Mouse (Mus musculus) neural tube, embryonic 11.5 days (tissue): Measurements from ENCODE around the gene Btbd17. TPM values are rescaled to one million over a fixed set of nuclear protein-coding genes. Genes with fewer than 3 reads are reported as not detected.

ENCODE experiments used
- ATAC-seq: fragments of 200-750 bp; cut with Nextera tagmentation; 2 replicates; pipeline ENCODE4 v1.8.0; 2017; ENCODE audit warnings: moderate number of reproducible peaks, mild to moderate bottlenecking, moderate TSS enrichment, moderate library complexity; ENCODE audit not compliant: insufficient read depth, low FRiP score, low TSS enrichment
- DNase-seq: peaks from one replicate; pipeline ENCODE4 v3.0.0-alpha.2; 2015; ENCODE audit warnings: low spot score
- H3K27ac ChIP-seq: fragments of 300-500 bp; sonication (generic); 2 replicates; pipeline ENCODE4 v1.5.1; 2014; ENCODE audit warnings: low read depth, mild to moderate bottlenecking, low read length
- H3K27me3 ChIP-seq: fragments of 300-500 bp; sonication (generic); 2 replicates; pipeline ENCODE4 v1.6.1; 2014; ENCODE audit warnings: mild to moderate bottlenecking, low read length, mixed read lengths; ENCODE audit not compliant: control insufficient read depth, insufficient read depth
- H3K36me3 ChIP-seq: fragments of 300-500 bp; sonication (generic); 2 replicates; pipeline ENCODE4 v1.6.1; 2014; ENCODE audit warnings: mild to moderate bottlenecking, low read length, moderate library complexity, mixed read lengths; ENCODE audit not compliant: control insufficient read depth, insufficient read depth
- H3K4me1 ChIP-seq: fragments of 300-500 bp; sonication (generic); 2 replicates; pipeline ENCODE4 v1.6.1; 2014; ENCODE audit warnings: low read length, mixed read lengths; ENCODE audit not compliant: control insufficient read depth, insufficient read depth
- H3K4me2 ChIP-seq: fragments of 300-500 bp; sonication (generic); 2 replicates; pipeline ENCODE4 v1.6.1; 2014; ENCODE audit warnings: low read depth, mild to moderate bottlenecking, moderate library complexity
- H3K4me3 ChIP-seq: fragments of 300-500 bp; sonication (generic); 2 replicates; pipeline ENCODE4 v1.5.1; 2014; ENCODE audit warnings: low read depth, low read length
- H3K9ac ChIP-seq: fragments of 300-500 bp; sonication (generic); 2 replicates; pipeline ENCODE4 v1.6.1; 2014; ENCODE audit warnings: mild to moderate bottlenecking, low read length
- H3K9me3 ChIP-seq: fragments of 300-500 bp; sonication (generic); 2 replicates; pipeline ENCODE4 v1.6.1; 2016; ENCODE audit warnings: low read length; ENCODE audit not compliant: control insufficient read depth
- WGBS: fragments of 180-500 bp; shearing (Covaris S2); extraction: QIAGEN DNeasy Blood & Tissue Kit; methylation state at CpG from one replicate; pipeline ENCODE4 v1.1.7; 2014; 5-methylcytosine and 5-hydroxymethylcytosine counted together
- polyA plus RNA-seq: library from polyadenylated mRNA; unstranded; fragments of >200 nt; fragmentation: Nextera tagmentation; extraction: Ambion mirVana; gene quantifications from 2 replicates; pipeline ENCODE4 v1.2.1, GENCODE M21; 2014

The Btbd17 gene
- polyA plus RNA-seq, 1 experiment from 2014 or later = 51.5 TPM

DNA sequence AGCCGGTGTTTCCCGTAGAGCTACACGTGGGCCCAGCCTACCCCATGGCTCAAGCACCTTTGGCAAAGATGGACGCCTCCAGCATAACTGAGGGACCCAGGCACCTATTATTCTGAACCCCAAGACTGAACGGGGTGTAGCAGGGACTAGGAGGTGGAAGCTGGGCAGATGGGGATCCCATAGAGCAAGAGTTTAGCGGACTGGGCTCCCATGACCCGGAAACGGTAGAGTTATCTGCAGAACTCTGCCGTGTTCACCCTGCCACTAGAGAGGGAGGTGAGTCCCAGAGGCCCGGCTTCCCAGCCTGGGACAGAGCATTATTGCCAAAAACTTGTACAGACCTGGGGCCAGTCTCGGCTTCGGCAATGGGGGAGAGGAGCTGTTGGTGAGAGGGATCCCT lies 5.6 kb downstream of the Btbd17 start:
- H3K4me1 ChIP-seq = peaks cover 41% of the 10 kb centered on the region
- no peaks in the 10 kb centered on the region for H3K9me3 ChIP-seq
- no peak overlapping the region for H3K4me2 ChIP-seq
- WGBS = 71% methylated on average over 12 of the region's 12 CpGs
- DNase-seq (no peak), ATAC-seq (no peak)
- no peak overlapping the region for H3K4me3 ChIP-seq
- H3K27ac ChIP-seq = no peak overlapping the region
- H3K9ac ChIP-seq = no peak overlapping the region
- peaks cover 62% of the 10 kb centered on the region for H3K27me3 ChIP-seq
- H3K36me3 ChIP-seq = no peaks in the 10 kb centered on the region

DNA sequence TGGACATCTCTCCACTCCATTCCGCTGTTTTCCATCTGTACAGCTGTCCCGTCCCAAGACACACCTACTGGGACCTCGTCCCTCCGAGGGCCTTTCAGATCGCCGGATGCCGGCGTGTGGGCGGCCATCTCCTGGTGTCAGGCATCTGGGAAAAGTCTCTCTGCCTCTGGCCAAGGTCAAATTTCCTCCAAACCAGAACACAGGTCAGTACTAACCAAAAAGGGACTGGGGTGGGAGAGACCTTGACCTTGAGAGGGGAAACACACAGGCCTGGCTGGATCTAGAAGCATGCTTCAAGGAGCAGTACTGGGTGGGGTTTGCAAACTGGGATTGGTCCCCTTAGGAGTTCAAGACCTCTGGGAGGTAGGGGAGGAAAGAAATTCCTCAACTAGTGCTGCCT lies 6.0 kb downstream of the Btbd17 start:
- Histone ChIP-seq H3K4me3 (no peak overlapping the region), H3K4me2 (peak overlapping the region; percentile 22), H3K9me3 (no peaks in the 10 kb centered on the region), H3K27me3 (peaks cover 63% of the 10 kb centered on the region), H3K4me1 (peaks cover 37% of the 10 kb centered on the region), H3K36me3 (no peaks in the 10 kb centered on the region), H3K27ac (no peak overlapping the region), H3K9ac (no peak overlapping the region)
- 60% methylated on average over 9 of the region's 9 CpGs for WGBS
- DNase-seq (no peak), ATAC-seq (no peak)

DNA sequence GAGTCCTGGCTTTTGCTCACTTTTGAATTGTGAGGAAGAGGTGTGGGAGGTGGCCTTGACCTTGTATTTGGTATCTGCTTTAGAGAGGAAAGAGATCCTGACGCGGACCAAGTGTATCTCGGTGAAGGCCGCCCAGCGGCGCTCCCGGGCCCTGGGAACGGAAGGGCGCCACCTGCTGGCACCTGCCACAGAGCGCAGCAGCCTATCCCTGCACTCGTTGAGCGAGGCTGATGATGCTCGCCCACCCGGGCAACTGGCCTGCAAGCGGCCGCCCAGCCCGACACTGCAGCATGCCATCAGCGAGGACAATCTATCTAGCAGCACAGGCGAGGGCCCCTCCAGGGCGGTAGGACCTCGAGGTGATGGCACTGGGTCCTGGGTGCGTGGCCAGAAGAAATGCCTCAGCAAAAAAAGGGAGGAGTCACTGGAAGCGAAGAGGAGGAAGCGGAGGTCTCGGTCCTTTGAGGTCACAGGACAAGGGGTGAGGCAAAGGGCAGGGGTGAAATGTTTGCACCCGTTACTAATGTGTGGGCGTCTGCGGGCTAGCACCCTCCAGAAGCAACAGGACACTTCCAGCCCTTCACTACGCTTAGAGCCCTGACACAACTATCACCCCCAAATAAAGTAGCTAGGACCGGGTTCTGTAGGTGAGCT lies 6.6 kb downstream of the Btbd17 start:
- Histone ChIP-seq H3K27ac (no peak overlapping the region), H3K36me3 (no peaks in the 10 kb centered on the region), H3K4me3 (no peak overlapping the region), H3K27me3 (peaks cover 63% of the 10 kb centered on the region), H3K9ac (no peak overlapping the region), H3K4me1 (peaks cover 36% of the 10 kb centered on the region), H3K9me3 (no peaks in the 10 kb centered on the region), H3K4me2 (peak overlapping the region; percentile 22)
- 9% methylated on average over 30 of the region's 30 CpGs for WGBS
- ATAC-seq = peak; percentile 62
- DNase-seq = peak; percentile 90

DNA sequence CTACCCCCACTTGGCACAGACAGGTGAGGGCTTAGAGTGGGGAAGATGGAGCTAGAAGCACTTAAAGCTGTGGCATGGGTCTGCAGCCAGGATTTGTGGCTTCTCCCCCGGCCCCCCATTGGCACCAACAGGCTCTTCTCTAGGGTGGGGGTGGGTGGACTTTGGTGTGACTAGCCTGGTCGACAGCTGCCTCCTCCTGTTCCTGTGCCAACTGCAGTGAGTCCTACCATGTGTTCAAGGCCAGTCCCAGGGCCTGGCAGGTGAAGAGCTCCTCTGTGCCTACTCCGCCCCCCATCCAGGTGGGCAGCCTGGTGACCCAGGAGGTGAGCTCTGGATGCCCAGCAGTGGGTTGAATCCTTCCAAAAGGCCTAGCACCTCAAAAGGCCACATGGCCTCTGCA lies 8.1 kb downstream of the Btbd17 start:
- Histone ChIP-seq H3K27me3 (peaks cover 56% of the 10 kb centered on the region), H3K9me3 (no peaks in the 10 kb centered on the region), H3K36me3 (no peaks in the 10 kb centered on the region), H3K9ac (no peak overlapping the region), H3K27ac (no peak overlapping the region), H3K4me3 (no peak overlapping the region), H3K4me2 (no peak overlapping the region), H3K4me1 (peaks cover 23% of the 10 kb centered on the region)
- 87% methylated on average over 3 of the region's 3 CpGs for WGBS
- no peak for DNase-seq
- ATAC-seq = no peak

DNA sequence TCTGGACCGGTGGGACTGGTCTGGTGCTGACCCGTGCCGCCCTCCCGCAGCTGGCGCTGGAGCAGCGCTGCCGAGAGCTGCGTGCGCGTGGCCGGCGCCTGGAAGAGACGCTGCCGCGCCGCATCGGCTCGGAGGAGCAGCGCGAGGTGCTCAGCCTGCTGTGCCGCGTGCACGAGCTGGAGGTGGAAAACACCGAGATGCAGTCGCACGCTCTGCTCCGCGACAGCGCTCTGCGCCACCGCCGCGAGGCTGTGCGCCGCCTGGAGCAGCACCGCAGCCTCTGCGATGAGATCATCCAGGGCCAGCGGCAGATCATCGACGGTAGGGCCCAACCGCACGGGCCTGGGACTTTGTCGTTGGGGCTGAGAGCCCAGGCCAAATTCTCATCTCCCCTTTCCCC lies 9.4 kb downstream of the Btbd17 start:
- Histone ChIP-seq H3K36me3 (no peaks in the 10 kb centered on the region), H3K4me1 (peaks cover 14% of the 10 kb centered on the region), H3K9ac (peak overlapping the region; percentile 54), H3K9me3 (no peaks in the 10 kb centered on the region), H3K4me3 (peak overlapping the region; percentile 25), H3K27ac (no peak overlapping the region), H3K27me3 (peaks cover 43% of the 10 kb centered on the region), H3K4me2 (peak overlapping the region; percentile 43)
- DNase-seq = peak; percentile 71
- WGBS = 2% methylated on average over 43 of the region's 43 CpGs
- peak; percentile 14; the same call in 1 of the 2 replicates for ATAC-seq

DNA sequence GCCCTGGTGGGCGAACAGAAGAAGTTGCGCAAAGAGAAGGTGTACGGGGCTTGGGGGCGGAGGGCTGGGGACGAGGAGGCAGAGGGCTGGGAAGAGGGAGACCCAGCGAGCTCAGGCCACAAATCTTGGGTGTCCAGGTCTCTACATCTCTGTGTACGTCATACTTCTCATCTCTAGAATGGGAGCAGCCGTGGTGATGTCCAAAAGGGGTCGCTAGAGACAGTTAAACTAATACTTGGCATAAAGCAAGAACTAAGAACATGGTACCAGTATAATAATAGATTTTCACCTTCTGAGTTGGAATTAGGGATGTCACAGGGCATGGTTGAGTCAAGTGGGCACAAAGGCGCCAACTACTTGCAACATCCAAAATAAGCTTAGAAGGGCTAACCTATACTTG lies 9.9 kb downstream of the Btbd17 start:
- 52% methylated on average over 10 of the region's 10 CpGs for WGBS
- H3K27ac ChIP-seq = no peak overlapping the region
- H3K4me2 ChIP-seq = peak overlapping the region; percentile 43
- H3K27me3 ChIP-seq = peaks cover 39% of the 10 kb centered on the region
- no peaks in the 10 kb centered on the region for H3K36me3 ChIP-seq
- peak overlapping the region; percentile 25; the same call in 1 of the 2 replicates for H3K4me3 ChIP-seq
- H3K9me3 ChIP-seq = no peaks in the 10 kb centered on the region
- no peak for DNase-seq
- H3K9ac ChIP-seq = peak overlapping the region; percentile 54; the same call in 1 of the 2 replicates
- ATAC-seq = no peak
- peaks cover 11% of the 10 kb centered on the region for H3K4me1 ChIP-seq

DNA sequence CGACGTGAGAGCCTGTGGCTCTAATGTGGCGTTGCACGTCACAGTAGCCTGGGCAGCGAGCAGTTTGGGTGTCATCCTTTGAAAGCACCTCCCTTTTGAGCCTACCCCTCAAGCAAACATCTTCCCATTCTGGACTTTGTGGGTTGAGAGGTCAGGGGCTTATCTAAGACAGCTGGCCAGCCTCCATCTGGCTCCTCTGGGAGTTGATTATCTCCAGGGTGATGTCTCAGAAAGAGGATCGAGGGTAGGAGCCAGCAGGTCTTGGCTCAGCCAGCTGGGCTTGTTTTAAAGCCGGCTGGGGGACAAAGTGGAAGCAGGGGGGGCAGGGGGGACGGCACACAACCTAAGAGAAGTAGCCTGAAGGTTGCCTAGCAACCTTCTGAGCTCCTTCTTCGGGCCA lies 15.7 kb downstream of the Btbd17 start:
- WGBS = 47% methylated on average over 9 of the region's 9 CpGs
- Histone ChIP-seq H3K36me3 (no peaks in the 10 kb centered on the region), H3K9me3 (no peaks in the 10 kb centered on the region), H3K27ac (no peak overlapping the region), H3K4me2 (no peak overlapping the region), H3K4me3 (no peak overlapping the region), H3K9ac (no peak overlapping the region), H3K27me3 (peaks cover under 1% of the 10 kb centered on the region; the same call in 1 of the 2 replicates), H3K4me1 (peaks cover 3% of the 10 kb centered on the region; the same call in 1 of the 2 replicates)
- ATAC-seq (no peak), DNase-seq (no peak)

DNA sequence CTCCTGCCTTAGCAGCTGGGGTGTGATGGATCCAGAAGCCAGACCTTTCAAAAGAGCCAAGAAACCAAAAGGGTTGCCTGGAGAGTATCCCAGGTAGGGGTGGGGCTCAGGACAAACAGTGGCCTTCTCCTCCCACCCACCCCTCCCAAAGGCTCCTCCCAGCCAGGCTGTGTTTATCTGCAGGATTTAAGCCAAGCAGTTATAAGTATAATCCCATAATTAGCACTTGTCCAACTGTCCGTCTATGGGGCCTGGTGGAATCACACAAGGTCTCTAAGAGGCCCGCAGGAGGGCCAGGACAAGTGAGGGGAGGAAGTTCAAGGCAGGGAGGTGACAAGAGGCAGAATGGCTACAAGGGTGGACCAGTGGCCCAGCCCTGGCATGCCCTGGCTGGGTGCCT lies 23.8 kb downstream of the Btbd17 start:
- no peak for DNase-seq
- Histone ChIP-seq H3K27me3 (no peaks in the 10 kb centered on the region), H3K9me3 (no peaks in the 10 kb centered on the region), H3K36me3 (no peaks in the 10 kb centered on the region), H3K4me3 (no peak overlapping the region), H3K27ac (no peak overlapping the region), H3K4me1 (no peaks in the 10 kb centered on the region), H3K9ac (no peak overlapping the region), H3K4me2 (no peak overlapping the region)
- no peak for ATAC-seq
- WGBS = 75% methylated on average over 2 of the region's 2 CpGs

DNA sequence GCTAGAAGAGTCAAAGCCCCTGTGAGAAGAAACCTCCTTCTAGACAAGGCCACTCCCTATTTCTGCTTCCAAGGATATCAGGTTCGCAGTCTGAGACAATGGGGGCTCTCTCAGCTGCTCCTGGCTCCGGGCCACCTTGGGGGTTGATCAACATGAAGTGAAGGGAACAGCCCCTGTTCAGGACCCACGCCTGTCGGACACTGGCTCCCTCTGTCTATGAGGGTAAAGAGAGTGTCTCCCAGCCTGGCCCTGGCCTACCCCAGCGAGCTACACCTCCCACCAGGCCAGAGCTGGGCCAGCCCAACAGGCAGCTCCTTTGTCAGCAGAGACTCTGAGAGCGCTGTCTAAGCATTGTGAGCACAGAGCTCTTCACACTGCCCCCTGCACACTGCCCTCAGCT lies 25.8 kb downstream of the Btbd17 start:
- no peak overlapping the region for H3K27ac ChIP-seq

More for the DNA sequence above, 25.8 kb downstream of the Btbd17 start:
- Histone ChIP-seq H3K27me3 (peaks cover 8% of the 10 kb centered on the region), H3K4me2 (no peak overlapping the region), H3K4me1 (0 out of 2 replicates have a peak, but pooled peaks cover 2% of the 10 kb centered on the region), H3K9me3 (no peaks in the 10 kb centered on the region), H3K4me3 (no peak overlapping the region), H3K36me3 (no peaks in the 10 kb centered on the region), H3K9ac (no peak overlapping the region)
- ATAC-seq = no peak
- DNase-seq = no peak
- 56% methylated on average over 6 of the region's 6 CpGs for WGBS
